Mouse (Mus musculus): ENCODE results near the gene Atp2b2.

DNA sequence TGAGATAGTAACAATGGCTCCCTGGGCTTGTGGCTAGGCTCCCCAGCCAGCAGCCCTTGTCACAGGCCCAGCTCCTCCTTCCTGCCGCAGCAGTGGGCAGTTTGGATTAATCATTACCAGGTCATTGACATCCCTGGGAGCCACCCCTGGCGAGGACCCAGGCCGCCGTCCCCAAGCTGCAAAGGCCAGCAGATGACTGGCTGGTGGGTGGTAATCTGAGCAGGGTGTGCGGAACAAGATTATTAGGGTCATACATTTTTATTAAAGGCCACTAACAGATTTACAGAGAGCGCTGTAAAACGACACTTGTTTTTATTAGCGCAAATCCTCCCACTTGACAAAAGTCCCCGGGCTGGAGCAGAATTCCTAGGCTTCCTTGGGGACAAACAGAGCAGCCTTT lies 29.6 kb downstream of the Atp2b2 start:
- TF ChIP-seq HCFC1 (IDR thresholded peaks at IDR 0.05; ENCODE audit: borderline replicate concordance, insufficient read depth, low read length), result no peak
- no peak for TF ChIP-seq CHD2 (IDR thresholded peaks at IDR 0.05; ENCODE audit: low read depth, low read length)
- no peak for TF ChIP-seq ZNF384 (IDR thresholded peaks at IDR 0.05; ENCODE audit: low read depth, low read length)
